Mouse (Mus musculus) heart, embryonic 10.5 days (tissue): ENCODE results near the gene Kin. TPM values are rescaled to one million over a fixed set of nuclear protein-coding genes. Genes with fewer than 3 reads are reported as not detected.

ENCODE experiments used
- DNase-seq: peaks from one replicate; pipeline ENCODE4 v3.0.0-alpha.2; 2017; ENCODE audit warnings: low spot score
- H3K27ac ChIP-seq: fragments of 300-500 bp; sonication (generic); 2 replicates; pipeline ENCODE4 v1.5.1; 2016; ENCODE audit warnings: mild to moderate bottlenecking
- H3K27me3 ChIP-seq: fragments of 300-500 bp; sonication (generic); 2 replicates; pipeline ENCODE4 v1.6.1; 2016; ENCODE audit warnings: mild to moderate bottlenecking; ENCODE audit not compliant: poor library complexity, insufficient read depth, severe bottlenecking
- H3K36me3 ChIP-seq: fragments of 300-500 bp; sonication (generic); 2 replicates; pipeline ENCODE4 v1.6.1; 2016; ENCODE audit warnings: mild to moderate bottlenecking, moderate library complexity
- H3K4me1 ChIP-seq: fragments of 300-500 bp; sonication (generic); 2 replicates; pipeline ENCODE4 v1.6.1; 2016; ENCODE audit warnings: mild to moderate bottlenecking
- H3K4me3 ChIP-seq: fragments of 300-500 bp; sonication (generic); 2 replicates; pipeline ENCODE4 v1.5.1; 2016; ENCODE audit warnings: mild to moderate bottlenecking, moderate library complexity
- H3K9me3 ChIP-seq: fragments of 300-500 bp; sonication (generic); 2 replicates; pipeline ENCODE4 v1.6.1; 2016; ENCODE audit warnings: mild to moderate bottlenecking, moderate library complexity
- WGBS: fragments of 180-500 bp; shearing (Covaris S2); methylation state at CpG from one replicate; pipeline ENCODE4 v1.1.7; 2016; 5-methylcytosine and 5-hydroxymethylcytosine counted together
- polyA plus RNA-seq: library from polyadenylated mRNA; unstranded; fragments of >200 nt; fragmentation: Nextera tagmentation; extraction: Ambion mirVana; gene quantifications from 2 replicates; pipeline ENCODE4 v1.2.1, GENCODE M21; 2016

The Kin gene
- polyA plus RNA-seq, 1 experiment from 2014 or later: 30.7 TPM

- Histone ChIP-seq H3K27me3 (no peaks in the 10 kb centered on the region), H3K27ac (no peak overlapping the region), H3K9me3 (no peaks in the 10 kb centered on the region), H3K4me3 (no peak overlapping the region), H3K36me3 (no peaks in the 10 kb centered on the region), H3K4me1 (no peaks in the 10 kb centered on the region)
- no peak for DNase-seq
- 82% methylated on average over 5 of the region's 5 CpGs for WGBS
Observed at GRCm38 (mm10) chr2:10127471-10127870, 47.1 kb downstream of the Kin start.

GRCm38 (mm10) chr2:10128571-10128970 lies 48.2 kb downstream of the Kin start:
- no peaks in the 10 kb centered on the region for H3K4me1 ChIP-seq
- H3K9me3 ChIP-seq: no peaks in the 10 kb centered on the region
- H3K4me3 ChIP-seq: no peak overlapping the region
- H3K27ac ChIP-seq: no peak overlapping the region
- no peaks in the 10 kb centered on the region for H3K36me3 ChIP-seq
- no peak for DNase-seq
- WGBS: 78% methylated on average over 4 of the region's 4 CpGs
- no peaks in the 10 kb centered on the region for H3K27me3 ChIP-seq

DNA sequence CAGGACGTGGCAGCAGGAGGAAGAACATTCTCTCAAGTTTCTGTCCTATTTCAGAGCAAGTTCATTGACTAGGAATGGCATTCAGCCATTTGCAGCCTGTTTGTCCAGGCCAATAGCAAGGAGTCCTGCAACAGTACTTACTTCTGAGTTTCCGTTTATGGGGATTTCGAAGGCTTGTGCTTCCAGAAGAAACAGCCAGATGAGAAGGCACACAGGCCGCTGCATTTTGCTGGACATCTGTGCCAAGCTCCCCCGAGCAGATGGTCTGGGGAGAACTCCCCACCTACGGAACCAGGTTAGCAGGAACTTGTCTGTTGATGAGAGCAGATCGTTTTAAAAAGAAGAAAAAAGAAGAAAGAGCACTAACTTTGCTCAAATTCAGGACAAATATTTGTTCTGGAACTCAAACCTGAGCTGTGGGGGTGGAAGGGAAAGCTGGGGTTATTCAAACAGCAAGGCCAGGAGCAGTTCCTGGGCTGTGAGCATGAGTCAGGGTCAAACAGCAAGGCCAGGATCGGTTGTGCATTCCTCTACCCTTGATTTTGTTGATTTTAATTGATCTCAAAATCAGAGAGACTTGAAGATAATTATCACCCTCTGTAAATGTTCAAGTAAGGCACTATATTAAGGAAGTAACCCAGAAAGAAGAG lies 50.1 kb downstream of the Kin start:
- Histone ChIP-seq H3K27ac (no peak overlapping the region), H3K4me1 (no peaks in the 10 kb centered on the region), H3K36me3 (no peaks in the 10 kb centered on the region), H3K9me3 (no peaks in the 10 kb centered on the region), H3K4me3 (no peak overlapping the region), H3K27me3 (no peaks in the 10 kb centered on the region)
- 74% methylated on average over 8 of the region's 8 CpGs for WGBS
- DNase-seq: no peak

GRCm38 (mm10) chr2:10131296-10131695 lies 50.9 kb downstream of the Kin start, which contains the start of gene Itih2:
Itih2 (minus strand) TSS chr2:10131396.
- Histone ChIP-seq H3K36me3 (no peaks in the 10 kb centered on the region), H3K9me3 (no peaks in the 10 kb centered on the region), H3K4me1 (no peaks in the 10 kb centered on the region), H3K4me3 (no peak within 1 kb of the TSS), H3K27me3 (no peaks in the 10 kb centered on the region), H3K27ac (no peak within 1 kb of the TSS)
- 93% methylated on average over 4 of the region's 4 CpGs for WGBS
- no peak for DNase-seq

- Histone ChIP-seq H3K27ac (no peak overlapping the region), H3K4me1 (no peaks in the 10 kb centered on the region), H3K27me3 (no peaks in the 10 kb centered on the region), H3K4me3 (no peak overlapping the region), H3K9me3 (no peaks in the 10 kb centered on the region), H3K36me3 (no peaks in the 10 kb centered on the region)
- 76% methylated on average over 1 of the region's 1 CpGs for WGBS
- DNase-seq: no peak
Observed at GRCm38 (mm10) chr2:10132128-10132527, 51.7 kb downstream of the Kin start.

DNA sequence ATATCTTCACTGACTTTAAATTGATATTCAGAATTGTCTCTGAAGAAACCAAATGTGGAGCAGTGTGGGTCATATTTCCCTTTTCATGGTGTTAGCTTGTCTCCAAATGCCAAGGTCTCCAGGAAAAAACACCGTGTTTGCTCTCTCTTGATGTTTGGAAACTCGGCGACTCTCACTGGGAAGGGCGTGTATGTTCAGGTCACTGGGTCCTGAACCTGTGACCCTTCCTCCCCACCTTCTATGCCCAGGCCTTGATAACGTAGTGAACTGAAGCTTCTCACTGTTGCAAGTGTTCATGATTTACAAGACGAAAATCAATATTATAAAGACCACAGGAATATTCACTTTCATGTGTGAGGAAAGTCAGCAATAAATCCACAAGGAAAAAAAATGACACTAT lies 53.5 kb downstream of the Kin start:
- Histone ChIP-seq H3K27me3 (no peaks in the 10 kb centered on the region), H3K36me3 (no peaks in the 10 kb centered on the region), H3K9me3 (no peaks in the 10 kb centered on the region), H3K4me3 (no peak overlapping the region), H3K4me1 (no peaks in the 10 kb centered on the region), H3K27ac (no peak overlapping the region)
- no peak for DNase-seq
- WGBS: 67% methylated on average over 6 of the region's 6 CpGs

DNA sequence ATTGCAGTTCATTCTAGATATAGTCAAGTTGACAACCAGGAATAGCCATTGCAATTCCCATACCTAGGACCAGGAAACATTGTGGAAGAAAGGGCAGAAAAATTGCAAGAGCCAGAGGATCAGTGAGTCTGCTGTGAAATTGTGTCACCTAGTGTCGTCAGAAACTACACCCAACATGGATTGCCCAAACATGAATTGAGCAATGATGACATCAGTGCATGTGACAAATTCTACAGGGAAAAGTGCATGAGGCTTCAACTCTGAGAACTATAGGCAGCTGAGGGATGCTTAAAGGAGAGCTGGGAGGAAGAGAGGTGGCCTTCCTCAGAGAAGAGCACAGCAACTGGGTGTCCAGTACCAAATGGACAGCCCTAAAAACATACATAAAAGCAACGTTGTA lies 56.9 kb downstream of the Kin start:
- H3K27me3 ChIP-seq: no peaks in the 10 kb centered on the region
- H3K4me1 ChIP-seq: no peaks in the 10 kb centered on the region
- no peak overlapping the region for H3K4me3 ChIP-seq
- no peak overlapping the region for H3K27ac ChIP-seq
- 79% methylated on average over 2 of the region's 2 CpGs for WGBS
- no peak for DNase-seq
- H3K36me3 ChIP-seq: no peaks in the 10 kb centered on the region
- H3K9me3 ChIP-seq: no peaks in the 10 kb centered on the region

DNA sequence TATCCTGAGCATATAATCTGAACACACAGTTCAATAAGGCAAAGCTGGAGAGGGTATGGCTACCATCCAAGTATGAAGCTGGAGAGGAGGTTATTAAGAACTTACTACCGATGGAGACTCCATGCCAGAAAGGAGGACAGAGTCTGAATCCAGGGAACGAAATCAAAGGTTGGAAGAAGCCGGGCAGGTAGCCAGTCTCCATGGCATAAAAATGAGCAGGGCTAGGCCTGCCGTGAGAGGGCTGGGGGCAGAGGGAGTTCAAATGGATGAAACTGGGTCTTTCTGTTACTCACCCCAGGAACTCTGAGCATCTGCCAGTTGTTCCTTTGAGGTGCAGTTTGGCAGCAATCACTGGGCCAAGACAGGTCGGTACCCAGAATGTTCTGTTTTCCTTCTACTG lies 60.1 kb downstream of the Kin start:
- Histone ChIP-seq H3K36me3 (no peaks in the 10 kb centered on the region), H3K9me3 (no peaks in the 10 kb centered on the region), H3K27ac (no peak overlapping the region), H3K27me3 (no peaks in the 10 kb centered on the region), H3K4me3 (no peak overlapping the region), H3K4me1 (no peaks in the 10 kb centered on the region)
- DNase-seq: no peak
- 70% methylated on average over 5 of the region's 5 CpGs for WGBS

Other genes starting within 250 kb of the Kin start
- 1.1 and 2.6 TPM in 2 replicates for gene 4930412O13Rik, start 199.3 kb upstream of the Kin start, polyA plus RNA-seq
- 0.76 TPM in 1 of 2 replicates, not detected in the other for gene 9230102O04Rik, start 191.1 kb upstream of the Kin start, polyA plus RNA-seq
- 9.1 and 21.7 TPM in 2 replicates for gene Gata3, start 190.6 kb upstream of the Kin start, polyA plus RNA-seq
- gene Taf3, start 32.0 kb upstream of the Kin start, polyA plus RNA-seq: 10.2 and 12.2 TPM in 2 replicates
- 853 and 1,049 TPM in 2 replicates for gene Atp5c1, start 83 bp upstream of the Kin start, polyA plus RNA-seq
- gene Itih2, start 50.8 kb downstream of the Kin start, polyA plus RNA-seq: 1.8 and 57.3 TPM in 2 replicates
- 3.1 and 4.7 TPM in 2 replicates for gene Itih5, start 73.0 kb downstream of the Kin start, polyA plus RNA-seq